Mouse (Mus musculus) cerebellum, postnatal 25 days (tissue): ENCODE results near the gene Slc4a5.

Source experiments
- DNase-seq, 2 experiments: peaks; one replicate each; pipeline ENCODE4 v3.0.0; 2021; ENCODE audit warnings: mixed read lengths in 2 of 2

Slc4a5 gene

GRCm38 (mm10) chr6:83351490-83352160 lies 132.0 kb downstream of the Slc4a5 start:
- peak in 1 of 2 experiments; percentile 17 for DNase-seq

DNA sequence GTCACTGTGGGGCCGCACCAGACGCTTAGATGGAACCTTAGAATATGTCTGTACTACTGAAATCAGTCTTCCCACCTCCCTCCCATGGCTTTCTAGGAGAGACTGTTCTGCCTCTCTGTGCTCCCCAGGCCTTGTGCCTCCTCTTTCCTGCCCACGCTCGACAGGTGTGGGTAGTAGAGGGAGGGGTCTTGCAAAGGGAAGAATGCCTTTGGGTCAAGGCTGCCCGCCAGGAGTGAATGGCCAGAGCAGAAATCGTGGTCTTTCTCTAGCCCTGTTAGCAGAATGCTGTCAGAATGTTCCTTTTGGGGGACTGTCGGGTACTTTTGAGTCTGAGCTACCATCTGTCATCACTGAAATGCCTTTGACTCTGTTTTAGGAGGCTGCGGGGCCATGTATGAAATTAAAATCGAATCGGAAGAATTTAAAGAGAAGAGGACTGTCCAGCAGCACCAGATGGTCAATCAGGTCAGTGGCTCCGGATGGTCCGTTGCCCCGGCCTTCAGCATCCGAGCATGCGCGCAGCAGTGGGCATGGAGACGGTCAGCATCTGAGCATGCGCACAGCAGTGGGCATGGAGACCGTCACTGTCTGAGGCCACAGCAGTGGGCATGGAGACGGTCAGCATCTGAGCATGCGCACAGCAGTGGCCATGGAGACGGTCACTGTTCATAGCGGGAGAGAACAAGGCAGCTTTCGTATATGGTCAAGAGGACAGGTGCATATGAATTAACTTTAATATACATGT lies 133.2 kb downstream of the Slc4a5 start:
- DNase-seq: peak; percentile 86 to 92
